Mouse (Mus musculus): ENCODE measurements around the gene Prkd1. TPM values are rescaled to one million over a fixed set of nuclear protein-coding genes. Genes with fewer than 3 reads are reported as not detected.

The Prkd1 gene
- polyA plus RNA-seq, 1 experiment from 2014 or later = 6.3 TPM

GRCm38 (mm10) chr12:50296067-50296466 is 352.8 kb downstream of the Prkd1 start:
- no peak overlapping the region for H3K4me3 ChIP-seq (replicated peaks)
- no peak overlapping the region for H3K9ac ChIP-seq
- no peaks in the 10 kb centered on the region for H3K27me3 ChIP-seq (replicated peaks)
- H3K27ac ChIP-seq = no peak overlapping the region
- H3K9me3 ChIP-seq = no peaks in the 10 kb centered on the region
- H3K4me2 ChIP-seq = no peak overlapping the region
- no peak for ATAC-seq (ENCODE audit: insufficient read depth, low FRiP score, low read depth)
- no peaks in the 10 kb centered on the region for H3K4me1 ChIP-seq
- no peaks in the 10 kb centered on the region for H3K36me3 ChIP-seq
- WGBS = 71% methylated on average over 2 of the region's 2 CpGs

- Histone ChIP-seq H3K4me3 (replicated peaks) (no peak overlapping the region), H3K4me1 (no peaks in the 10 kb centered on the region), H3K4me2 (no peak overlapping the region), H3K9ac (no peak overlapping the region), H3K27me3 (replicated peaks) (no peaks in the 10 kb centered on the region), H3K9me3 (no peaks in the 10 kb centered on the region), H3K27ac (no peak overlapping the region), H3K36me3 (no peaks in the 10 kb centered on the region)
- ATAC-seq (ENCODE audit: insufficient read depth, low FRiP score, low read depth) = no peak
- WGBS = 63% methylated on average over 2 of the region's 2 CpGs
Measured at GRCm38 (mm10) chr12:50295549-50295948, 353.3 kb downstream of the Prkd1 start.

GRCm38 (mm10) chr12:50292834-50293233 is 356.1 kb downstream of the Prkd1 start:
- no peak overlapping the region for H3K9ac ChIP-seq
- 67% methylated on average over 3 of the region's 3 CpGs for WGBS
- no peaks in the 10 kb centered on the region for H3K27me3 ChIP-seq (replicated peaks)
- no peaks in the 10 kb centered on the region for H3K9me3 ChIP-seq
- H3K4me1 ChIP-seq = no peaks in the 10 kb centered on the region
- H3K4me2 ChIP-seq = no peak overlapping the region
- no peak overlapping the region for H3K27ac ChIP-seq
- no peak overlapping the region for H3K4me3 ChIP-seq (replicated peaks)
- no peaks in the 10 kb centered on the region for H3K36me3 ChIP-seq
- no peak for ATAC-seq (ENCODE audit: insufficient read depth, low FRiP score, low read depth)

Data from stomach, embryonic 15.5 days (tissue).